Mouse (Mus musculus): Measurements from ENCODE around the gene Vegfd. TPM values are rescaled to one million over a fixed set of nuclear protein-coding genes. Genes with fewer than 3 reads are reported as not detected.

Gene Vegfd
- polyA plus RNA-seq, 1 experiment from 2014 or later, result 0.43 TPM

DNA sequence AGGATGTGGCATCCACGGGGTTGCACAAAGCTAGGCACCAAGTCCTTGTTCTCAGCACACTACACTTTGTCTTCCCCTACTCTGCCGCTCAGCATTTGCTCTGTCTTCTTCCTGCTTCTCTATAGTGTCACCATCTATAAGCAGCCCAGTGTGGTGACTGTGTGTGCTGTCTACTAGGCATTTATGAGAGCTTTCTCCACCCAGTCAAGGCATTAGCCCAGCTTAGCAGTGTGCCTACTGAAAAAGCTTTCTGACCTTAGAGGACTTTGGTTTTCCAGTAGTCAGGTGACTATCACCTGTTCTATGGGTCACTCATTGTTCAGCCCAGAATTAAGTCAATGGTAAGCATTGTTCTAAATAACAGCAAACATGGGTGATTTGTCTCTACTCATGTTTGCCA, 58.0 kb downstream of the Vegfd start:
- H3K27ac ChIP-seq (ENCODE audit: low read depth, low read length), result no peak overlapping the region
- 90% methylated on average over 2 of the region's 2 CpGs for WGBS

DNA sequence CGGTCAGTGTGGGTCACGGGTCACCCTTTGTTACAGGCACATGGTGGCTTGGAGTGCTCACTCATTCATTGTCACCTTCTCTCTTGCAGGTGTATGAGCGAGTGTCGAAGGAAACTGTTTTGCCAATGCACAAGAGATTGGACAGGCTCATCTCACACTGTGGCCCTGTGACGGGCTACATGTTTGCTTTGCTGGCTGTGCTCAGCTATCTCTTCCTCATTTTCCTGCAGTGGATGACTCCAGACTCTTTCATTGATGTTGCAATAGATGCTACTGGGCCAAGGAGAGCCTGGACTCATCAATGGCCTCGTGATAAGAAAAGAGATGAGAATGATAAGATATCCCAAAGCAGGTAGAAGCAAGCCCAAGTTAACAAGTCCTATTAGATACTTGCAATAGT, 58.4 kb downstream of the Vegfd start:
- 92% methylated on average over 6 of the region's 6 CpGs for WGBS

More for the DNA sequence above, 58.0 kb downstream of the Vegfd start:
- Histone ChIP-seq H3K36me3 (ENCODE audit: control insufficient read depth, insufficient read depth, low read length) (no peaks in the 10 kb centered on the region), H3K4me2 (ENCODE audit: low read length) (no peak overlapping the region), H3K27me3 (replicated peaks; ENCODE audit: control insufficient read depth, insufficient read depth, low read length) (no peaks in the 10 kb centered on the region), H3K9me3 (ENCODE audit: control insufficient read depth, low read length) (no peaks in the 10 kb centered on the region), H3K9ac (ENCODE audit: low read depth, low read length) (no peak overlapping the region), H3K4me3 (ENCODE audit: low read length) (no peak overlapping the region), H3K4me1 (ENCODE audit: control insufficient read depth, insufficient read depth, low read depth, low read length) (no peaks in the 10 kb centered on the region)
- ATAC-seq, result no peak

DNA sequence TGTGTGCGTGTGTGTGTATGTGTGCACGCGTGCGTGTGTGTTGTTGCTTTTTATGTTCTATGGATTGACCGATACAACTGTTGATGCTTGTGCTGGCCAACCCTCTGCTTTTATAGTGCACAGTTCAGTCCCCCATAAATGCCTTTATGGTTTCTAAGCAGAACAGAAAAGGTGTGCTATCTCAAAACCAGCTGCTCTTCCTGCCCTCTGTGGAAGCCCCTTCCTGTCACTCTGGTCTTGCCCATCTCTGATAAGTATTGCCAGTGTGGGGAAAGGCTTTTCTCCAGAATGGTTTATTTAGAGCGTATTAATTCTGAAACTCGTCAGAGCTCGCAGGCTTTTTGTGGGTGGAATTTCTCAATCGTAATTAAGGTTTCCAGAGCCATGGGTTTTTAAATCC, 59.5 kb downstream of the Vegfd start:
- Histone ChIP-seq H3K4me1 (ENCODE audit: control insufficient read depth, insufficient read depth, low read depth, low read length) (no peaks in the 10 kb centered on the region), H3K9ac (ENCODE audit: low read depth, low read length) (no peak overlapping the region), H3K36me3 (ENCODE audit: control insufficient read depth, insufficient read depth, low read length) (no peaks in the 10 kb centered on the region), H3K9me3 (ENCODE audit: control insufficient read depth, low read length) (no peaks in the 10 kb centered on the region), H3K27ac (ENCODE audit: low read depth, low read length) (no peak overlapping the region), H3K4me2 (ENCODE audit: low read length) (no peak overlapping the region), H3K4me3 (ENCODE audit: low read length) (no peak overlapping the region), H3K27me3 (replicated peaks; ENCODE audit: control insufficient read depth, insufficient read depth, low read length) (no peaks in the 10 kb centered on the region)
- WGBS, result 94% methylated on average over 9 of the region's 9 CpGs
- no peak for ATAC-seq

More for the DNA sequence above, 58.4 kb downstream of the Vegfd start:
- H3K4me1 ChIP-seq (ENCODE audit: control insufficient read depth, insufficient read depth, low read depth, low read length), result no peaks in the 10 kb centered on the region
- H3K27me3 ChIP-seq (replicated peaks; ENCODE audit: control insufficient read depth, insufficient read depth, low read length), result no peaks in the 10 kb centered on the region
- H3K4me3 ChIP-seq (ENCODE audit: low read length), result no peak overlapping the region
- H3K9ac ChIP-seq (ENCODE audit: low read depth, low read length), result no peak overlapping the region
- ATAC-seq, result no peak
- H3K36me3 ChIP-seq (ENCODE audit: control insufficient read depth, insufficient read depth, low read length), result no peaks in the 10 kb centered on the region
- H3K4me2 ChIP-seq (ENCODE audit: low read length), result no peak overlapping the region
- H3K27ac ChIP-seq (ENCODE audit: low read depth, low read length), result no peak overlapping the region
- H3K9me3 ChIP-seq (ENCODE audit: control insufficient read depth, low read length), result no peaks in the 10 kb centered on the region

DNA sequence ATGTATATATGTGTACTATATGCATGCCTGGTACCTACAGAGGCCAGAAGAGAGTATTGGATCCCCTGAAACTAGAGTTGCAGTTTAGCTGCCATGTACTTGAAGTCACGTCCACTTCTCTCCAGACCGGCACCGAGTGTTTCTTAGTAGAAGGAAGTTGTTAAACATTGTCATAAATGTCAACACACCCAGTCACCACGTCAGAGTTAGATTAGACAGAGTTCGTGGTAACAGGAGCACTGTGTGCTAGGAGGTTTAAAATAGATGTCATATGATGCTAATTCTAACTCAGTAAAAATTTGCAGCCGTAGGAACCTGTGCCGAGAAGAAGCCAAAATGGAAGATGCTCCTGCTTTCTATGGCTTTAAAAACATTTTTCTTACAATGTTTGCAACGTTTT, 63.5 kb downstream of the Vegfd start, which contains the start of gene Asb11:
Asb11 (plus strand) TSS at position 286 of the 400 bp plus-strand sequence.
- no peak within 1 kb of the TSS for H3K9ac ChIP-seq (ENCODE audit: low read depth, low read length)
- no peak for ATAC-seq
- H3K4me2 ChIP-seq (ENCODE audit: low read length), result no peak within 1 kb of the TSS
- WGBS, result 85% methylated on average over 8 of the region's 8 CpGs
- no peaks in the 10 kb centered on the region for H3K9me3 ChIP-seq (ENCODE audit: control insufficient read depth, low read length)
- no peak within 1 kb of the TSS for H3K4me3 ChIP-seq (ENCODE audit: low read length)
- H3K27me3 ChIP-seq (replicated peaks; ENCODE audit: control insufficient read depth, insufficient read depth, low read length), result no peaks in the 10 kb centered on the region
- no peaks in the 10 kb centered on the region for H3K36me3 ChIP-seq (ENCODE audit: control insufficient read depth, insufficient read depth, low read length)
- no peaks in the 10 kb centered on the region for H3K4me1 ChIP-seq (ENCODE audit: control insufficient read depth, insufficient read depth, low read depth, low read length)
- H3K27ac ChIP-seq (ENCODE audit: low read depth, low read length), result no peak within 1 kb of the TSS

DNA sequence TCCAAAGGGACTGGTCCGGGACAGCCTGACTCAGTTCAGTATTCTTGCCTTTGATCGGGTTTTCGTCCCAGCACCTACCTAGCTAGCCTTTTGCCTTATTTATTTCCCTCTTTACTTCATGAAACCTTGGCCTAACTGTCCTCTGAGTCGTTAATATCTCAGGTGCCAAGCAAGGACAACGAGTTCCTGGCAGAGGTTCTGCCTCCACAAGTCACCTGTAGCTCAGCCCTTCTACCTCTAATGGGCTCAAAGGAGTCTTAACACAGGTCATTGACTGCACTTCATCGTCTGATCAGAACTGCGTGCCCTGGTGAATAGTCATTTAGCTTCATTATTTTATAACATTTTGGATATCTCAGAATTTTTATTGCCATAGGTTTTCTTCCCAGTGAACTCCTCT, 66.3 kb downstream of the Vegfd start:
- ATAC-seq, result no peak
- Histone ChIP-seq H3K9ac (ENCODE audit: low read depth, low read length) (no peak overlapping the region), H3K4me1 (ENCODE audit: control insufficient read depth, insufficient read depth, low read depth, low read length) (no peaks in the 10 kb centered on the region), H3K4me3 (ENCODE audit: low read length) (no peak overlapping the region), H3K4me2 (ENCODE audit: low read length) (no peak overlapping the region), H3K27me3 (replicated peaks; ENCODE audit: control insufficient read depth, insufficient read depth, low read length) (no peaks in the 10 kb centered on the region), H3K9me3 (ENCODE audit: control insufficient read depth, low read length) (no peaks in the 10 kb centered on the region), H3K36me3 (ENCODE audit: control insufficient read depth, insufficient read depth, low read length) (no peaks in the 10 kb centered on the region), H3K27ac (ENCODE audit: low read depth, low read length) (no peak overlapping the region)
- WGBS, result 86% methylated on average over 7 of the region's 7 CpGs

DNA sequence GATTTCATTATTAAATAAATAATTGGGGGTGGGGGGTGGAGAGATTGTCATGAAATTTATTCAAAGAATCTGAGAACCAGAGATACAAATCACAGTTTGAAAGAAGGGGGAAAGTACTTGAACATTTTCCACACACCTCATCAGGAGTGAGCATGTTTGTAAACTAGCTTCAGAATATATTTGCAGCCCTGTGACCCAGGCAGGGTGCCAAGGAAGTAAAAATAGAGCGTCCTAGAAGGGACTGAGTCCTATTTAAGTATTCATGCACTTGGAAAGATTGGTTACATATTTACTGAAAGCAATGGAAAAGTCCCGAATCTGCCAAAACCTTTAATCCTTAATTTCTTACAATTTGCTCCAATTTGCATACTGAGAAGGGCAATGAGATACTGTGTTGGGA, 67.0 kb downstream of the Vegfd start:
- H3K27ac ChIP-seq (ENCODE audit: low read depth, low read length), result no peak overlapping the region
- H3K9me3 ChIP-seq (ENCODE audit: control insufficient read depth, low read length), result no peaks in the 10 kb centered on the region
- no peaks in the 10 kb centered on the region for H3K4me1 ChIP-seq (ENCODE audit: control insufficient read depth, insufficient read depth, low read depth, low read length)
- H3K9ac ChIP-seq (ENCODE audit: low read depth, low read length), result no peak overlapping the region
- H3K4me3 ChIP-seq (ENCODE audit: low read length), result no peak overlapping the region
- H3K27me3 ChIP-seq (replicated peaks; ENCODE audit: control insufficient read depth, insufficient read depth, low read length), result no peaks in the 10 kb centered on the region
- H3K36me3 ChIP-seq (ENCODE audit: control insufficient read depth, insufficient read depth, low read length), result no peaks in the 10 kb centered on the region
- WGBS, result 84% methylated on average over 2 of the region's 2 CpGs
- H3K4me2 ChIP-seq (ENCODE audit: low read length), result no peak overlapping the region
- ATAC-seq, result no peak

DNA sequence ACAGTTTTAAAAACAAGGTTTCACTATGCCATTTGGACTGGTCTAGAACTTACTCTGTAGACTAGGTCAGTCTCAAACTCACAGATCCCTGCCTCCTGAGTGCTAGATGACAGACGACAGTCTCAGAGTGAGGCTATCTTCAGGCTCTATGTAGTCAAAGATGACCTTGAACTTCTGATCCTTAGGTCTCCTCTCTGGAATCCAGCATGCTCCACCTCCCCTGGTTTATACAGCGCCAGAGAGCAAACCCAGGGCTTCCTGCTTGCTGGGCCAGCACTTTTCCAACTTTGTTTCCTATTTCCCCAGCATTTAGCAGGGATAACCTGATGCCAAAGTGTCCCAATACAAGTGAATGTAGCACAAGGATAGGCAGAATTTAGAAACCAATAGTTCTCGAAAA, 67.5 kb downstream of the Vegfd start:
- H3K4me3 ChIP-seq (ENCODE audit: low read length), result no peak overlapping the region
- no peaks in the 10 kb centered on the region for H3K36me3 ChIP-seq (ENCODE audit: control insufficient read depth, insufficient read depth, low read length)
- H3K27me3 ChIP-seq (replicated peaks; ENCODE audit: control insufficient read depth, insufficient read depth, low read length), result no peaks in the 10 kb centered on the region
- no peak overlapping the region for H3K27ac ChIP-seq (ENCODE audit: low read depth, low read length)
- no peak for ATAC-seq
- H3K9me3 ChIP-seq (ENCODE audit: control insufficient read depth, low read length), result no peaks in the 10 kb centered on the region
- no peaks in the 10 kb centered on the region for H3K4me1 ChIP-seq (ENCODE audit: control insufficient read depth, insufficient read depth, low read depth, low read length)
- H3K4me2 ChIP-seq (ENCODE audit: low read length), result no peak overlapping the region
- WGBS, result 91% methylated on average over 3 of the region's 3 CpGs
- H3K9ac ChIP-seq (ENCODE audit: low read depth, low read length), result no peak overlapping the region

DNA sequence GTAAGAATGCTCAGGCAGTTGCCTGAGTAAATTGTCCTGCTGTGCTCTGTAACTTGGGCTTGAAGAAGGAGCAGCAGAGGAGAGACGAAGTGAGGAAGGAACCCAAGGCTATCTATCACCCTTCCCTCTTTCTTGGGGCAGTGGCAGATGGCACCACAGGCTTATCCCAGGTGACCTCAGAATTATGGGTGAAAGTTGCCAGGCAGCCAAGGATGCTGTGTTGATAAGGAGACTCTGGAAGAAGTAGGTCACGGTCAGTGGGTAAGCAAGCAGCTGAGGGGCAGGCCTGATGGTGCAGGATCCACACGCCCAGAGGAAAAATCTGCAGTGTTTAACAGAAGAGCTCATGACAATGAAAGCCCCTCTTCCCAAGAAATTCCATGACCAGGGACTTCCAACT, 68.1 kb downstream of the Vegfd start:
- Histone ChIP-seq H3K36me3 (ENCODE audit: control insufficient read depth, insufficient read depth, low read length) (no peaks in the 10 kb centered on the region), H3K27me3 (replicated peaks; ENCODE audit: control insufficient read depth, insufficient read depth, low read length) (no peaks in the 10 kb centered on the region), H3K4me3 (ENCODE audit: low read length) (no peak overlapping the region)

DNA sequence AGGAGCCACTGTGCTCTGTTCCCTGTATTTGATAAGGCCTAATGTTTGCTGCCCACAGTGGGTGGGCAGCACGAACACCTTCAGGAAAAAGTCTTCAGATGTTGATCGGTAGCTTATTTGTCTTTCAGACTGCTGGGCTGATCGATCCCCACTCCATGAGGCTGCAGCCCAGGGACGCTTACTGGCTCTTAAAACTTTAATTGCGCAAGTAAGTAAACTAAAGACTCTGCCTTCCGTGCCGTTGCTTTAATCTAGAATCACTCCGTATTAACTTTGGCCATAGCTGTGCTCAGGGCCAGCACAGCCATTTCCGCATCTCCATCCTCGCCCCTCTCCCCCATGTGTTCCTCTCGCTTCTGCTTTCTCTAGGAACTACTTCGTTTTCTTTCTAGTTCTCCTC, 72.4 kb downstream of the Vegfd start:
- no peak overlapping the region for H3K4me3 ChIP-seq (ENCODE audit: low read length)
- no peak overlapping the region for H3K9ac ChIP-seq (ENCODE audit: low read depth, low read length)
- H3K27me3 ChIP-seq (replicated peaks; ENCODE audit: control insufficient read depth, insufficient read depth, low read length), result no peaks in the 10 kb centered on the region
- H3K9me3 ChIP-seq (ENCODE audit: control insufficient read depth, low read length), result no peaks in the 10 kb centered on the region
- no peak overlapping the region for H3K4me2 ChIP-seq (ENCODE audit: low read length)
- H3K4me1 ChIP-seq (ENCODE audit: control insufficient read depth, insufficient read depth, low read depth, low read length), result no peaks in the 10 kb centered on the region
- 87% methylated on average over 12 of the region's 12 CpGs for WGBS
- no peaks in the 10 kb centered on the region for H3K36me3 ChIP-seq (ENCODE audit: control insufficient read depth, insufficient read depth, low read length)
- no peak for ATAC-seq
- H3K27ac ChIP-seq (ENCODE audit: low read depth, low read length), result no peak overlapping the region

More for the DNA sequence above, 68.1 kb downstream of the Vegfd start:
- Histone ChIP-seq H3K27ac (ENCODE audit: low read depth, low read length) (no peak overlapping the region), H3K9ac (ENCODE audit: low read depth, low read length) (no peak overlapping the region), H3K4me2 (ENCODE audit: low read length) (no peak overlapping the region), H3K4me1 (ENCODE audit: control insufficient read depth, insufficient read depth, low read depth, low read length) (no peaks in the 10 kb centered on the region), H3K9me3 (ENCODE audit: control insufficient read depth, low read length) (no peaks in the 10 kb centered on the region)
- WGBS, result 92% methylated on average over 3 of the region's 3 CpGs
- no peak for ATAC-seq

DNA sequence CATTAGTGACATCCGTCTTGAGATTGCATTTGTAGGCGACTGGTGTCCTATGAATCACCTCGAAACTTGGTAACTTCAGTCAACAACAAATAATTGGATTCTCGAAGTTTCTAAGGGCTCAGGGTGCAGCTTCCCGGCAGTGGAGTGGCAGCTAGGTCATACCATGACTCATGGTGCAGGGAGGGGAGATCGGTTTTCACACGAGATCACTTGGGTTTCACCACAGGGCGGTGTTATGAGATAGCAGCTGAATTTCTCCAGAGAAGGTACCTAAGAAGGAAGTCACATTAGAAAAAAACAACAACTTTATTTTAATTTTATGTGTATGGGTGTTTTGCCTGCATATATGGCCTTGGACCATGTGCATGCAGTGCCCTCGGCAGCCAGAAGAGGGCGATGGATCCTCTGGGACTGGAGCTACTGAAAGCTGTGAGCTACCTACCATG, 73.0 kb downstream of the Vegfd start:
- Histone ChIP-seq H3K4me3 (ENCODE audit: low read length) (no peak overlapping the region), H3K27ac (ENCODE audit: low read depth, low read length) (no peak overlapping the region), H3K9ac (ENCODE audit: low read depth, low read length) (no peak overlapping the region), H3K9me3 (ENCODE audit: control insufficient read depth, low read length) (no peaks in the 10 kb centered on the region), H3K4me2 (ENCODE audit: low read length) (no peak overlapping the region), H3K27me3 (replicated peaks; ENCODE audit: control insufficient read depth, insufficient read depth, low read length) (no peaks in the 10 kb centered on the region), H3K4me1 (ENCODE audit: control insufficient read depth, insufficient read depth, low read depth, low read length) (no peaks in the 10 kb centered on the region), H3K36me3 (ENCODE audit: control insufficient read depth, insufficient read depth, low read length) (no peaks in the 10 kb centered on the region)
- ATAC-seq, result no peak
- 87% methylated on average over 10 of the region's 10 CpGs for WGBS
